Mouse (Mus musculus) lung, postnatal 0 days (tissue): ENCODE measurements around the gene Ube2o. TPM values are rescaled to one million over a fixed set of nuclear protein-coding genes. Genes with fewer than 3 reads are reported as not detected.

Source experiments
- ATAC-seq: fragments of 200-750 bp; cut with Nextera tagmentation; 2 replicates; pipeline ENCODE4 v1.8.0; 2017; ENCODE audit warnings: moderate library complexity
- DNase-seq: peaks from one replicate; pipeline ENCODE4 v3.0.0-alpha.2; 2016; ENCODE audit warnings: low spot score
- H3K27ac ChIP-seq: fragments of 300-500 bp; sonication (generic); 2 replicates; pipeline ENCODE4 v1.5.1; 2014; ENCODE audit warnings: antibody characterized with exemption, mild to moderate bottlenecking, low read length, mixed read lengths
- H3K27me3 ChIP-seq: fragments of 300-500 bp; sonication (generic); replicated peaks from 2 replicates; pipeline ENCODE4 v1.6.1; 2014; ENCODE audit warnings: low read length, mixed read lengths; ENCODE audit not compliant: insufficient read depth
- H3K36me3 ChIP-seq: fragments of 300-500 bp; sonication (generic); 2 replicates; pipeline ENCODE4 v1.6.1; 2014; ENCODE audit warnings: low read length, mixed read lengths; ENCODE audit not compliant: insufficient read depth
- H3K4me1 ChIP-seq: fragments of 300-500 bp; sonication (generic); 2 replicates; pipeline ENCODE4 v1.6.1; 2014; ENCODE audit warnings: antibody characterized with exemption, low read depth, low read length, mixed read lengths; ENCODE audit not compliant: insufficient read depth
- H3K4me2 ChIP-seq: fragments of 300-500 bp; sonication (generic); replicated peaks from 2 replicates; pipeline ENCODE4 v1.6.1; 2014; ENCODE audit warnings: low read depth, mild to moderate bottlenecking, low read length, moderate library complexity, mixed read lengths
- H3K4me3 ChIP-seq: fragments of 300-500 bp; sonication (generic); 2 replicates; pipeline ENCODE4 v1.5.1; 2014; ENCODE audit warnings: low read depth, low read length
- H3K9ac ChIP-seq: fragments of 300-500 bp; sonication (generic); replicated peaks from 2 replicates; pipeline ENCODE4 v1.6.1; 2014; ENCODE audit warnings: low read depth, mild to moderate bottlenecking
- H3K9me3 ChIP-seq: fragments of 300-500 bp; sonication (generic); 2 replicates; pipeline ENCODE4 v1.6.1; 2016; ENCODE audit warnings: low read length, mixed read lengths
- CTCF ChIP-seq: IDR thresholded peaks from 2 replicates; pipeline ENCODE4 v1.5.1; 2016; ENCODE audit warnings: antibody characterized with exemption, mild to moderate bottlenecking
- EP300 ChIP-seq: IDR thresholded peaks from 2 replicates; pipeline ENCODE4 v1.6.1; 2016; ENCODE audit warnings: antibody characterized with exemption, mild to moderate bottlenecking, control low read depth
- whole genome bisulfite sequencing: fragments of 180-500 bp; shearing (Covaris S2); extraction: QIAGEN DNeasy Blood & Tissue Kit; methylation state at CpG from one replicate; pipeline ENCODE4 v1.1.7; 2014; 5-methylcytosine and 5-hydroxymethylcytosine counted together
- polyA plus RNA-seq: library from polyadenylated mRNA; unstranded; fragments of >200 nt; fragmentation: Nextera tagmentation; extraction: Ambion mirVana; gene quantifications from 2 replicates; pipeline ENCODE4 v1.2.1, GENCODE M21; 2015

Ube2o gene
- polyA plus RNA-seq, 1 experiment from 2014 or later: 9.1 TPM

GRCm38 (mm10) chr11:116586801-116587631 lies 5.8 kb upstream of the Ube2o start:
- DNase-seq (peak; percentile 72), ATAC-seq (peak; percentile 82)
- TF ChIP-seq CTCF: peak; percentile 97
- TF ChIP-seq EP300: no peak
- Histone ChIP-seq H3K4me2 (no peak overlapping the region), H3K4me3 (no peak overlapping the region), H3K27ac (no peak overlapping the region), H3K9me3 (no peaks in the 10 kb centered on the region), H3K4me1 (no peaks in the 10 kb centered on the region), H3K9ac (no peak overlapping the region), H3K36me3 (no peaks in the 10 kb centered on the region), H3K27me3 (0 out of 2 replicates have a peak, but pooled peaks cover 5% of the 10 kb centered on the region)
- 27% methylated on average over 23 of the region's 23 CpGs for WGBS

GRCm38 (mm10) chr11:116586310-116586709 lies 5.1 kb upstream of the Ube2o start, which contains the start of gene Aanat:
Aanat (plus strand) TSS chr11:116586432.
- Histone ChIP-seq H3K4me1 (no peaks in the 10 kb centered on the region), H3K27me3 (0 out of 2 replicates have a peak, but pooled peaks cover 5% of the 10 kb centered on the region), H3K36me3 (no peaks in the 10 kb centered on the region), H3K27ac (no peak within 1 kb of the TSS; the same call in 1 of the 2 replicates), H3K4me2 (no peak within 1 kb of the TSS), H3K4me3 (no peak within 1 kb of the TSS), H3K9me3 (no peaks in the 10 kb centered on the region), H3K9ac (no peak within 1 kb of the TSS)
- 58% methylated on average over 5 of the region's 5 CpGs for WGBS
- no peak for ATAC-seq
- TF ChIP-seq EP300: no peak
- no peak for TF ChIP-seq CTCF
- no peak for DNase-seq

- Histone ChIP-seq H3K9me3 (no peaks in the 10 kb centered on the region), H3K4me1 (peaks cover 2% of the 10 kb centered on the region; the same call in 1 of the 2 replicates), H3K4me3 (no peak overlapping the region), H3K36me3 (no peaks in the 10 kb centered on the region), H3K4me2 (no peak overlapping the region), H3K27me3 (0 out of 2 replicates have a peak, but pooled peaks cover 5% of the 10 kb centered on the region), H3K27ac (no peak overlapping the region), H3K9ac (no peak overlapping the region)
- ATAC-seq: no peak
- WGBS: 58% methylated on average over 6 of the region's 6 CpGs
- TF ChIP-seq EP300 (no peak), CTCF (no peak)
- DNase-seq: no peak
These were observed 4.4 kb upstream of the Ube2o start for GRCm38 (mm10) chr11:116585682-116586081.

GRCm38 (mm10) chr11:116580711-116581375 lies 404 bp downstream of the Ube2o start:
- Histone ChIP-seq H3K36me3 (no peaks in the 10 kb centered on the region), H3K27me3 (no peaks in the 10 kb centered on the region), H3K4me1 (peaks cover 6% of the 10 kb centered on the region; the same call in 1 of the 2 replicates), H3K9me3 (no peaks in the 10 kb centered on the region), H3K27ac (peak overlapping the region; percentile 68), H3K4me3 (peak overlapping the region; percentile 79), H3K9ac (peak overlapping the region; percentile 54), H3K4me2 (peak overlapping the region; percentile 98)
- DNase-seq (peak; percentile 50), ATAC-seq (peak; percentile 71)
- 3% methylated on average over 54 of the region's 91 CpGs for WGBS
- no peak for TF ChIP-seq CTCF
- no peak for TF ChIP-seq EP300

GRCm38 (mm10) chr11:116580031-116580652 lies 1.1 kb downstream of the Ube2o start:
- Histone ChIP-seq H3K36me3 (no peaks in the 10 kb centered on the region), H3K9me3 (no peaks in the 10 kb centered on the region), H3K4me1 (peaks cover 6% of the 10 kb centered on the region; the same call in 1 of the 2 replicates), H3K27ac (no peak overlapping the region), H3K9ac (no peak overlapping the region), H3K4me2 (peak overlapping the region; percentile 98), H3K4me3 (peak overlapping the region; percentile 79), H3K27me3 (no peaks in the 10 kb centered on the region)
- ATAC-seq: no peak
- TF ChIP-seq CTCF: no peak
- no peak for TF ChIP-seq EP300
- 27% methylated on average over 10 of the region's 10 CpGs for WGBS
- no peak for DNase-seq

- no peak for TF ChIP-seq EP300
- Histone ChIP-seq H3K36me3 (no peaks in the 10 kb centered on the region), H3K4me3 (no peak overlapping the region), H3K4me1 (peaks cover 6% of the 10 kb centered on the region; the same call in 1 of the 2 replicates), H3K27ac (no peak overlapping the region), H3K27me3 (no peaks in the 10 kb centered on the region), H3K4me2 (no peak overlapping the region), H3K9me3 (no peaks in the 10 kb centered on the region), H3K9ac (no peak overlapping the region)
- DNase-seq: no peak
- ATAC-seq: no peak
- 88% methylated on average over 3 of the region's 3 CpGs for WGBS
These were observed 2.0 kb downstream of the Ube2o start for GRCm38 (mm10) chr11:116579280-116579679.
